Mouse (Mus musculus) E14TG2a.4 (cell line): ENCODE results near the gene Smim26.

ENCODE experiments used
- H3K27me3 ChIP-seq: 2 replicates; pipeline ENCODE4 v1.6.1; 2014; ENCODE audit warnings: low read length, control low read depth; ENCODE audit not compliant: insufficient read depth
- H3K36me3 ChIP-seq: 2 replicates; pipeline ENCODE4 v1.6.1; 2014; ENCODE audit warnings: low read length, control low read depth; ENCODE audit not compliant: insufficient read depth
- H3K4me1 ChIP-seq: replicated peaks from 2 replicates; pipeline ENCODE4 v1.6.1; 2014; ENCODE audit warnings: low read depth, low read length, control low read depth
- H3K4me3 ChIP-seq: replicated peaks from 2 replicates; pipeline ENCODE4 v1.5.1; 2014; ENCODE audit warnings: mild to moderate bottlenecking, low read length
- H3K9me3 ChIP-seq: 2 replicates; pipeline ENCODE4 v1.6.1; 2014; ENCODE audit warnings: low read length, control low read depth
- CTCF ChIP-seq: conservative IDR thresholded peaks from 2 replicates; pipeline ENCODE4 v1.5.1; 2014; ENCODE audit warnings: low read length
- NANOG ChIP-seq: IDR thresholded peaks from 2 replicates; pipeline ENCODE4 v1.6.1; 2014; ENCODE audit warnings: borderline replicate concordance, low read length, mixed read lengths
- POU5F1 ChIP-seq: IDR thresholded peaks from 2 replicates; pipeline ENCODE4 v1.6.1; 2014; ENCODE audit warnings: low read length, borderline replicate concordance

Smim26 gene

GRCm38 (mm10) chr2:144593951-144594651, at the start of gene Smim26:
Gene Smim26 (plus strand): TSS chr2:144594054.
- peak within 1 kb of the TSS; percentile 87 for H3K4me3 ChIP-seq
- peaks cover 25% of the 10 kb centered on the region for H3K4me1 ChIP-seq
- peaks cover 26% of the 10 kb centered on the region for H3K36me3 ChIP-seq
- no peaks in the 10 kb centered on the region for H3K27me3 ChIP-seq
- no peak for TF ChIP-seq POU5F1
- no peak for TF ChIP-seq NANOG
- TF ChIP-seq CTCF: no peak
- H3K9me3 ChIP-seq: no peaks in the 10 kb centered on the region

DNA sequence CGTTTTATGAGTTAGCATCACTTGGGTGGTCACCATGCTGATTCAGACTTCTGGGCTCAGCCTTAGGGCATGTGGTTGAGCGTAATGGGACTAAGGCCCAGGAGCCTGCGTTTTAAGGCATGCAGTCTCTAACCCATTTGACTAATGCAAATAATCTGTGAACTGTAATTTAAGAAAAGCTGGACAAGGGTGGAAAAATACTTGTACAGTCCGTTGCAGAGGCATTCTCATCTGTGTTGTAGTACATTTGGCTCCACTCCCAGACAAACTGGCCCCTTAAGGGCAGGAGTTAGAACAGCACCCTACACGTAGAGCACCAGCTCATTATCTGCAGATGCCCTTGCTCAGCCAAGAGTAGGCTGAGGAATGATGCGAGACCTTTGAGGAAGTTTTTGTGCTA, 49.2 kb upstream of the Smim26 start:
- TF ChIP-seq CTCF: no peak
- no peak for TF ChIP-seq NANOG
- no peak for TF ChIP-seq POU5F1
- Histone ChIP-seq H3K36me3 (peaks cover 68% of the 10 kb centered on the region), H3K9me3 (no peaks in the 10 kb centered on the region), H3K4me3 (no peak overlapping the region), H3K27me3 (no peaks in the 10 kb centered on the region), H3K4me1 (no peaks in the 10 kb centered on the region)

GRCm38 (mm10) chr2:144545061-144545460, 48.8 kb upstream of the Smim26 start:
- TF ChIP-seq POU5F1 (no peak), NANOG (no peak), CTCF (no peak)
- H3K9me3 ChIP-seq: no peaks in the 10 kb centered on the region
- H3K27me3 ChIP-seq: no peaks in the 10 kb centered on the region
- peaks cover 64% of the 10 kb centered on the region for H3K36me3 ChIP-seq
- no peak overlapping the region for H3K4me3 ChIP-seq
- no peaks in the 10 kb centered on the region for H3K4me1 ChIP-seq

GRCm38 (mm10) chr2:144545481-144545880, 48.4 kb upstream of the Smim26 start:
- Histone ChIP-seq H3K36me3 (peaks cover 60% of the 10 kb centered on the region), H3K27me3 (no peaks in the 10 kb centered on the region), H3K9me3 (no peaks in the 10 kb centered on the region), H3K4me1 (no peaks in the 10 kb centered on the region), H3K4me3 (no peak overlapping the region)
- TF ChIP-seq CTCF (no peak), POU5F1 (no peak), NANOG (no peak)

GRCm38 (mm10) chr2:144547559-144547958, 46.3 kb upstream of the Smim26 start:
- no peak for TF ChIP-seq CTCF
- Histone ChIP-seq H3K36me3 (peaks cover 46% of the 10 kb centered on the region), H3K9me3 (no peaks in the 10 kb centered on the region), H3K4me3 (no peak overlapping the region), H3K27me3 (no peaks in the 10 kb centered on the region), H3K4me1 (0 out of 2 replicates have a peak, but pooled peaks cover 3% of the 10 kb centered on the region)

DNA sequence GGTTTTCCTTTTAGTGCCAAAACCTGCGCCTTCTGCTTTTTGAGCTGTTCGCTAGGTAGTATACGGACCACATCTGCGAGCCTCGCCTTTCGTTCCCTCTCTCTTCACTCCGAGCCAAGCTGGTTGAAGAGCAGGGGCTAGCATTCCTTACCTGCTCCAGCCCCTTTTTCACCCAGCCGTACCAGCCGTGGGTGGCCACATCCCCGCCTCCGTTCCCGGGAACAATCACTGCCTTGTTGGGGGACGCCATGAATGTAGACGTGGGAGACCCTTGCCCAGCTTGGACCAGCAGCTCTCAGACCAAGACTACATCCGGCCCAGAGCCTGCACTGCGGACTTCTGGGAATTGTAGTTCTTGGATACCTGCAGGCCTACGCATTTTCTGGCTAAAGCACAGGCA, 43.3 kb upstream of the Smim26 start, which contains the start of gene Rbbp9:
TSS of gene Rbbp9 (minus strand) at position 341 of the 400 bp plus-strand sequence.
- H3K4me1 ChIP-seq: 0 out of 2 replicates have a peak, but pooled peaks cover 3% of the 10 kb centered on the region

DNA sequence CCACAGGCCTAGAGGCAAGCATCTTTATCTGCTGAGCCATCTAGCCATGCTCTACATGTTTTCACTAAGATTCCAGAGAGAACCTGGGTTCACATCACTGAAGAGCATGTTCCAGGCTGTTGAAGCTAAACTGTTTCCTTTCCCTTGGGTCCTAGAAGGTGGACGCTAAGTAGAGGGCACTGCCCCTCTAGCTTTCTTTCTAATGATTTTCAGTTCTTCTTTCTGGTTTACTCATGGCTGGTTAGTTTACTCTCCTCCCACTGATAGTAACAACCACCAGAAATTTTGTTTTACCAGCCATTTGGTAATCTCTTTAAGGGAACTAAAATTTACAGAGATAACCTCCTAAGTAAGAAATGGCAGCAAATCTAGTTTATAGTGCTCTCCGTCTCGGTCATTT, 39.9 kb upstream of the Smim26 start:
- Histone ChIP-seq H3K4me3 (no peak overlapping the region), H3K27me3 (no peaks in the 10 kb centered on the region), H3K36me3 (no peaks in the 10 kb centered on the region; the same call in 1 of the 2 replicates), H3K4me1 (peaks cover 3% of the 10 kb centered on the region; the same call in 1 of the 2 replicates), H3K9me3 (no peaks in the 10 kb centered on the region)
- TF ChIP-seq CTCF (no peak), POU5F1 (no peak), NANOG (no peak)

More for the DNA sequence above, 43.3 kb upstream of the Smim26 start, which contains the start of gene Rbbp9:
- H3K27me3 ChIP-seq: no peaks in the 10 kb centered on the region
- TF ChIP-seq POU5F1 (no peak), CTCF (no peak), NANOG (no peak)
- peak within 1 kb of the TSS; percentile 86 for H3K4me3 ChIP-seq
- no peaks in the 10 kb centered on the region for H3K9me3 ChIP-seq
- H3K36me3 ChIP-seq: peaks cover 22% of the 10 kb centered on the region

- H3K27me3 ChIP-seq: no peaks in the 10 kb centered on the region
- TF ChIP-seq NANOG (no peak), POU5F1 (no peak), CTCF (no peak)
- no peaks in the 10 kb centered on the region for H3K9me3 ChIP-seq
- peaks cover 3% of the 10 kb centered on the region; the same call in 1 of the 2 replicates for H3K4me1 ChIP-seq
- peaks cover 8% of the 10 kb centered on the region; the same call in 1 of the 2 replicates for H3K36me3 ChIP-seq
- peak overlapping the region; percentile 88 for H3K4me3 ChIP-seq
Observed at GRCm38 (mm10) chr2:144555286-144555819, 38.5 kb upstream of the Smim26 start.
